Comparison of ENCODE assay signal across 8 mouse cellular contexts in the genomic region with DNA sequence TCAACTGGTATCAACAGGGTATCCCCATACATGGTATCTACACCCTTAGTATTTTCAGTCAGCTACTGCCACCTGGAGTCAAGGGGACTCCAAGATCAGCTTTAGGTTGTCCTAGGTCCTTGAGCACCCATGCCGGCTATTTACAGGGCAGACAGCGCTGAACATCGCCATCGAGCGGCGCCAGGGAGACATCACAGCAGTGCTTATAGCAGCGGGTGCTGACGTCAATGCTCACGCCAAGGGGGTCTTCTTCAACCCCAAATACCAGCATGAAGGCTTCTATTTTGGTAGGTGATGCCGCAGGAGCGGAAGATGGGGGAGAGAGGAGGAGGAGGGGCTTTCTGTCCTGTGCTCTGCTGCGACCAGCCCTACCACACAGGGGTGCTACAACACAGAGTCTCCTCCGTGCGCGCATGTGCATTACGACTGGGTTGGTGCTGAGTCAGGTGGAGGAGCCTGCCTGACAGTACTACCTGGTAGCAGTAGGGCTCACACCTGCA. TPM values are rescaled to one million over a fixed set of nuclear protein-coding genes. Genes with fewer than 3 reads are reported as not detected.
DNase-seq lines count a peak whose midpoint lies in the region; ATAC-seq and TF ChIP-seq lines count a peak whose summit lies in the region.

No protein-coding gene starts in this region.

- peaks cover 5% of the 10 kb centered on the region for H3K4me1 ChIP-seq in brown adipose tissue, adult 24 weeks (ENCODE audit: control insufficient read depth, insufficient read depth, insufficient read length, low read length)
- no peaks in the 10 kb centered on the region for H3K4me1 ChIP-seq in forebrain, embryonic 11.5 days (replicated peaks; ENCODE audit: control insufficient read depth, insufficient read depth, low read length)
- no peaks in the 10 kb centered on the region for H3K4me1 ChIP-seq in liver, embryonic 14.5 days (replicated peaks; ENCODE audit: control insufficient read depth in 2 of 2, insufficient read depth in 2 of 2, low read length in 1 of 2)
- H3K4me1 ChIP-seq in neural tube, embryonic 14.5 days (ENCODE audit: control insufficient read depth, insufficient read depth, low read length) = no peaks in the 10 kb centered on the region

- no peak overlapping the region for H3K27ac ChIP-seq in brown adipose tissue, adult 24 weeks (replicated peaks; ENCODE audit: low read depth, low read length)
- no peak overlapping the region for H3K27ac ChIP-seq in forebrain, embryonic 11.5 days (ENCODE audit: low read depth, low read length)
- H3K27ac ChIP-seq in liver, embryonic 14.5 days = no peak overlapping the region
- no peak overlapping the region for H3K27ac ChIP-seq in neural tube, embryonic 14.5 days (ENCODE audit: low read depth, low read length)

- peak; percentile 64 for TF ChIP-seq CTCF in liver, embryonic 14.5 days (IDR thresholded peaks at IDR 0.05; ENCODE audit: low read depth)

- DNase-seq in CD4-positive, CD25-positive, alpha-beta regulatory T cell, adult 2 months (ENCODE audit: low read depth, low spot score) = peak; percentile 76
- peak; percentile 71 for DNase-seq in forebrain, embryonic 11.5 days (ENCODE audit: low spot score)
- peak; percentile 41 to 63 for DNase-seq in heart, postnatal 10 days
- DNase-seq in kidney, postnatal 4 days = peak; percentile 65 to 78
- DNase-seq in liver, embryonic 14.5 days (ENCODE audit: low read depth in 3 of 3, low spot score in 3 of 3) = peak in 1 of 3 experiments; percentile 6
- peak; percentile 12 to 32 for DNase-seq in thymus, postnatal 10 days (ENCODE audit: low spot score in 2 of 2)

- no peak for TF ChIP-seq EP300 in liver, embryonic 14.5 days (IDR thresholded peaks at IDR 0.05; ENCODE audit: low read depth)

- H3K4me3 ChIP-seq in brown adipose tissue, adult 24 weeks (ENCODE audit: insufficient read depth, low read depth, low read length) = peak overlapping the region; percentile 49
- peak overlapping the region; percentile 23 for H3K4me3 ChIP-seq in forebrain, embryonic 11.5 days (ENCODE audit: low read depth, low read length)
- H3K4me3 ChIP-seq in liver, embryonic 14.5 days (ENCODE audit: insufficient read depth in 1 of 2, low read depth in 2 of 2, low read length in 2 of 2) = peak overlapping the region in 1 of 2 experiments; percentile 9; a peak in 1 of 4 replicates
- H3K4me3 ChIP-seq in neural tube, embryonic 14.5 days (ENCODE audit: low read depth, low read length) = peak overlapping the region; percentile 32

- 7% methylated on average over 16 of the region's 16 CpGs for WGBS in forebrain, embryonic 11.5 days
- 3% methylated on average over 16 of the region's 16 CpGs for WGBS in liver, embryonic 14.5 days (ENCODE audit: insufficient replicate concordance)
- 3% methylated on average over 16 of the region's 16 CpGs for WGBS in neural tube, embryonic 14.5 days

- H3K9ac ChIP-seq in forebrain, embryonic 11.5 days (ENCODE audit: low read length) = 0 out of 2 replicates have a peak overlapping the region, but pooled peaks have one; percentile 41
- H3K9ac ChIP-seq in liver, embryonic 14.5 days (replicated peaks) = no peak overlapping the region
- 0 out of 2 replicates have a peak overlapping the region, but pooled peaks have one; percentile 37 for H3K9ac ChIP-seq in neural tube, embryonic 14.5 days (replicated peaks; ENCODE audit: low read depth, low read length)

- intact Hi-C loops in heart, postnatal 10 days (cut with DNase I) = loop anchor here (1.0 to 10.0 kb wide), 3 partner anchors 143 to 1093 kb away; a partner anchor contains a TSS

- no peaks in the 10 kb centered on the region for H3K9me3 ChIP-seq in forebrain, embryonic 11.5 days (ENCODE audit: control insufficient read depth, low read length)
- no peaks in the 10 kb centered on the region for H3K9me3 ChIP-seq in liver, embryonic 14.5 days (ENCODE audit: control insufficient read depth, low read length)
- no peaks in the 10 kb centered on the region for H3K9me3 ChIP-seq in neural tube, embryonic 14.5 days (ENCODE audit: control insufficient read depth, low read length)

- peak; percentile 61 for ATAC-seq in forebrain, embryonic 11.5 days (replicated peaks; ENCODE audit: low FRiP score)
- peak; percentile 61; the same call in 1 of the 2 replicates for ATAC-seq in liver, embryonic 14.5 days (ENCODE audit: insufficient read depth)
- ATAC-seq in neural tube, embryonic 14.5 days (ENCODE audit: low read depth) = peak; percentile 91

- no peaks in the 10 kb centered on the region for H3K36me3 ChIP-seq in forebrain, embryonic 11.5 days (ENCODE audit: control insufficient read depth, insufficient read depth, low read length)
- H3K36me3 ChIP-seq in liver, embryonic 14.5 days (replicated peaks; ENCODE audit: control insufficient read depth, insufficient read depth, low read depth) = no peaks in the 10 kb centered on the region
- no peaks in the 10 kb centered on the region for H3K36me3 ChIP-seq in neural tube, embryonic 14.5 days (ENCODE audit: control insufficient read depth, insufficient read depth, low read length)

- no peaks in the 10 kb centered on the region for H3K27me3 ChIP-seq in forebrain, embryonic 11.5 days (ENCODE audit: control insufficient read depth, insufficient read depth, low read length)
- H3K27me3 ChIP-seq in liver, embryonic 14.5 days (ENCODE audit: control insufficient read depth, insufficient read depth, low read length) = no peaks in the 10 kb centered on the region
- H3K27me3 ChIP-seq in neural tube, embryonic 14.5 days (ENCODE audit: control insufficient read depth, insufficient read depth, low read length) = no peaks in the 10 kb centered on the region

- H3K4me2 ChIP-seq in forebrain, embryonic 11.5 days (ENCODE audit: low read depth, low read length, severe bottlenecking) = peak overlapping the region; percentile 48
- H3K4me2 ChIP-seq in liver, embryonic 14.5 days (ENCODE audit: low read depth) = no peak overlapping the region; the same call in 1 of the 2 replicates
- H3K4me2 ChIP-seq in neural tube, embryonic 14.5 days (ENCODE audit: low read depth, low read length) = peak overlapping the region; percentile 48

RNA-seq across cellular contexts. Expression of a gene that starts 14.4 kb away (rescaled TPM):
- not detected in 2 replicates for polyA plus RNA-seq in brown adipose tissue, adult 24 weeks (2012; ENCODE audit: insufficient read depth, insufficient read length, missing spikeins)
- not detected in 2 replicates for polyA plus RNA-seq in forebrain, embryonic 11.5 days (2014; fragmentation: Nextera tagmentation; extraction: Ambion mirVana)
- total RNA-seq in heart, postnatal 10 days (2021) = under 1 TPM; 0.05 to 0.20 TPM
- polyA plus RNA-seq in liver, embryonic 14.5 days (2012; rRNA removed) = 0.01 TPM in 2 replicates
- 0.03 TPM in 1 of 2 replicates, not detected in the other for polyA plus RNA-seq in liver, embryonic 14.5 days (2014; fragmentation: Nextera tagmentation; extraction: Ambion mirVana)
- 0.32 and 0.36 TPM in 2 replicates for polyA plus RNA-seq in neural tube, embryonic 14.5 days (2014; fragmentation: Nextera tagmentation; extraction: Ambion mirVana)

RNA-seq across cellular contexts. Expression of a gene that starts 47.5 kb away (rescaled TPM):
- 0.33 and 0.75 TPM in 2 replicates for polyA plus RNA-seq in brown adipose tissue, adult 24 weeks (2012; ENCODE audit: insufficient read depth, insufficient read length, missing spikeins)
- polyA plus RNA-seq in forebrain, embryonic 11.5 days (2014; fragmentation: Nextera tagmentation; extraction: Ambion mirVana) = not detected in 2 replicates
- not detected for total RNA-seq in heart, postnatal 10 days (2021)
- polyA plus RNA-seq in liver, embryonic 14.5 days (2012; rRNA removed) = 0.03 TPM in 1 of 2 replicates, not detected in the other
- not detected in 2 replicates for polyA plus RNA-seq in liver, embryonic 14.5 days (2014; fragmentation: Nextera tagmentation; extraction: Ambion mirVana)
- 5.1 TPM in 1 of 2 replicates, not detected in the other for polyA plus RNA-seq in neural tube, embryonic 14.5 days (2014; fragmentation: Nextera tagmentation; extraction: Ambion mirVana)

RNA-seq across cellular contexts. Expression of a gene that starts 47.8 kb away (rescaled TPM):
- 163 and 192 TPM in 2 replicates for polyA plus RNA-seq in brown adipose tissue, adult 24 weeks (2012; ENCODE audit: insufficient read depth, insufficient read length, missing spikeins)
- polyA plus RNA-seq in forebrain, embryonic 11.5 days (2014; fragmentation: Nextera tagmentation; extraction: Ambion mirVana) = 0.12 TPM in 1 of 2 replicates, not detected in the other
- total RNA-seq in heart, postnatal 10 days (2021) = 1 to 10 TPM in 1 of 2 experiments, under 1 TPM in 1; 0.72 to 3.3 TPM
- 1.6 and 2.2 TPM in 2 replicates for polyA plus RNA-seq in liver, embryonic 14.5 days (2012; rRNA removed)
- polyA plus RNA-seq in liver, embryonic 14.5 days (2014; fragmentation: Nextera tagmentation; extraction: Ambion mirVana) = 2.5 and 3.2 TPM in 2 replicates
- polyA plus RNA-seq in neural tube, embryonic 14.5 days (2014; fragmentation: Nextera tagmentation; extraction: Ambion mirVana) = 2.5 and 3.3 TPM in 2 replicates

RNA-seq across cellular contexts. Expression of a gene that starts 48.0 kb away (rescaled TPM):
- 0.48 TPM in 1 of 2 replicates, not detected in the other for polyA plus RNA-seq in brown adipose tissue, adult 24 weeks (2012; ENCODE audit: insufficient read depth, insufficient read length, missing spikeins)
- not detected in 2 replicates for polyA plus RNA-seq in forebrain, embryonic 11.5 days (2014; fragmentation: Nextera tagmentation; extraction: Ambion mirVana)
- total RNA-seq in heart, postnatal 10 days (2021) = not detected
- polyA plus RNA-seq in liver, embryonic 14.5 days (2012; rRNA removed) = 0.12 TPM in 2 replicates
- polyA plus RNA-seq in liver, embryonic 14.5 days (2014; fragmentation: Nextera tagmentation; extraction: Ambion mirVana) = not detected in 2 replicates
- polyA plus RNA-seq in neural tube, embryonic 14.5 days (2014; fragmentation: Nextera tagmentation; extraction: Ambion mirVana) = not detected in 2 replicates

RNA-seq across cellular contexts. Expression of a gene that starts 48.0 kb away (rescaled TPM):
- polyA plus RNA-seq in brown adipose tissue, adult 24 weeks (2012; ENCODE audit: insufficient read depth, insufficient read length, missing spikeins) = 8.6 and 10.5 TPM in 2 replicates
- not detected in 2 replicates for polyA plus RNA-seq in forebrain, embryonic 11.5 days (2014; fragmentation: Nextera tagmentation; extraction: Ambion mirVana)
- not detected for total RNA-seq in heart, postnatal 10 days (2021)
- polyA plus RNA-seq in liver, embryonic 14.5 days (2012; rRNA removed) = 1.3 and 2.0 TPM in 2 replicates
- polyA plus RNA-seq in liver, embryonic 14.5 days (2014; fragmentation: Nextera tagmentation; extraction: Ambion mirVana) = 0.64 and 1.0 TPM in 2 replicates
- polyA plus RNA-seq in neural tube, embryonic 14.5 days (2014; fragmentation: Nextera tagmentation; extraction: Ambion mirVana) = not detected in 2 replicates

Comparison
In these comparisons a context has a peak if more than half of its experiments do, and no peak if none do; other contexts are left out.
1. RNA of a gene that starts 47.8 kb away (polyA plus RNA-seq): 163 to 192 TPM in brown adipose tissue, adult 24 weeks; 1.6 to 3.2 TPM in liver, embryonic 14.5 days, 2.5 to 3.3 TPM in neural tube, embryonic 14.5 days and 0.12 TPM in forebrain, embryonic 11.5 days; every median in the first group is over 10 times any median in the second.
2. Peak in every context shown above with its lines, with median percentiles within 50 percentile points of each other: ATAC-seq.